Mouse (Mus musculus): Measurements from ENCODE around the gene Plpp6. TPM values are rescaled to one million over a fixed set of nuclear protein-coding genes. Genes with fewer than 3 reads are reported as not detected.

The Plpp6 gene
- polyA plus RNA-seq, 1 experiment = 29.7 TPM

DNA sequence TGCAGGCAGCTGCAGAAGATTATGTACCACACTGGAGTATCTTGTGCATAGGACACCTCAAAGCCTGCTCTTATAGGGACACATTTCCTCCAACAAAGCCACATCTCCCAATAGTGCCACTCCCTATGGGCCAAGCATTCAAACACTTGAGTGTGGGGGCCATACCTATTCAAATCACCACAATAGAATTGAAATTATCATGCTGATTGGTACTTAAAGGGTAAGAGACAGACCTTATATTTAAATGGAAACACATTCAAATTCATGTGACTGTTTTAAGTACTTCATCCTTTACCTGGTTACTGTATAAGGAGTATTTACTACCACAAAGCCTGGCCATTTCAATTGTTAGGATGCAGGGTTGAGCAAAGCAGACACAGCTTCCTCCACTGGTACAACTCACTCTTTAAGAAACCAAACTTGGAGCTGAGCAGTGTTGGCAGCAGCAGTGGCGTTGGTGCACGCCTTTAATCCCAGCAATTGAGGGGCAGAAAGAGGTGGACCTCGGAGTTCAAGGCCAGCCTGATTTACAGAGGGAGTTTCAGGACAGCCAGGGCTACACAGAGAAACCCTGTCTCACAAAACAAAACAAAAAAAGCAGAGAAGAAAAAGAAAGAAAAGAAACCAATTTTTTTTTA lies 44.4 kb downstream of the Plpp6 start:
- Histone ChIP-seq H3K4me3 (replicated peaks; ENCODE audit: insufficient read depth, low read depth, low read length) (no peak overlapping the region), H3K4me1 (ENCODE audit: control insufficient read depth, insufficient read depth, low read length) (0 out of 2 replicates have a peak, but pooled peaks cover 3% of the 10 kb centered on the region), H3K27me3 (ENCODE audit: control insufficient read depth, insufficient read depth, low read length) (no peaks in the 10 kb centered on the region), H3K27ac (ENCODE audit: insufficient read depth, low read length) (no peak overlapping the region)
- 82% methylated on average over 3 of the region's 3 CpGs for WGBS
- no peak for DNase-seq
- no peak for TF ChIP-seq POLR2A (IDR thresholded peaks at IDR 0.05; ENCODE audit: borderline replicate concordance, insufficient read depth, low read length)
- TF ChIP-seq CTCF (IDR thresholded peaks at IDR 0.05; ENCODE audit: borderline replicate concordance, insufficient read depth, low read depth, low read length) = no peak

DNA sequence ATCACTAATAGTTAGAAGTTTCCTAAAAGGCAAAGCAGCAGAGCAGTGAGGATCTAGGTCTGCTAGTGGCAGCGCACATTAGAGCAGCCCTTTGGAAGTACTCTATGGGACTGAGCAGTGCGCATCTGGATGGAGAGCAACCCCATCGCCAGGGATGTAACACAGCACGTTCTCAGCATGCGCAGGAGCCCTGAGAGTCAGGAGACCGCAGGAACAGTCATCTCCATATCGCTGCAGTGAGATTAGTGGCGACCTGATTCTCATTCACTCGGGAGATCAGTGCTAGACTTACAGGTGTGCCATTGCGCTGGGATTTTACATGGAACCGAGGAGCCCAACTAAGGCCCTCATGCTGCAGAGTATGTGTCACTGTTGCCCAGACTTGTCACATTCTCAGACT lies 45.3 kb downstream of the Plpp6 start:
- H3K4me3 ChIP-seq (replicated peaks; ENCODE audit: insufficient read depth, low read depth, low read length) = no peak overlapping the region
- 0 out of 2 replicates have a peak, but pooled peaks cover 3% of the 10 kb centered on the region for H3K4me1 ChIP-seq (ENCODE audit: control insufficient read depth, insufficient read depth, low read length)
- DNase-seq = no peak
- 89% methylated on average over 11 of the region's 11 CpGs for WGBS
- TF ChIP-seq POLR2A (IDR thresholded peaks at IDR 0.05; ENCODE audit: borderline replicate concordance, insufficient read depth, low read length) (no peak), CTCF (IDR thresholded peaks at IDR 0.05; ENCODE audit: borderline replicate concordance, insufficient read depth, low read depth, low read length) (no peak)
- no peak overlapping the region for H3K27ac ChIP-seq (ENCODE audit: insufficient read depth, low read length)
- H3K27me3 ChIP-seq (ENCODE audit: control insufficient read depth, insufficient read depth, low read length) = no peaks in the 10 kb centered on the region

DNA sequence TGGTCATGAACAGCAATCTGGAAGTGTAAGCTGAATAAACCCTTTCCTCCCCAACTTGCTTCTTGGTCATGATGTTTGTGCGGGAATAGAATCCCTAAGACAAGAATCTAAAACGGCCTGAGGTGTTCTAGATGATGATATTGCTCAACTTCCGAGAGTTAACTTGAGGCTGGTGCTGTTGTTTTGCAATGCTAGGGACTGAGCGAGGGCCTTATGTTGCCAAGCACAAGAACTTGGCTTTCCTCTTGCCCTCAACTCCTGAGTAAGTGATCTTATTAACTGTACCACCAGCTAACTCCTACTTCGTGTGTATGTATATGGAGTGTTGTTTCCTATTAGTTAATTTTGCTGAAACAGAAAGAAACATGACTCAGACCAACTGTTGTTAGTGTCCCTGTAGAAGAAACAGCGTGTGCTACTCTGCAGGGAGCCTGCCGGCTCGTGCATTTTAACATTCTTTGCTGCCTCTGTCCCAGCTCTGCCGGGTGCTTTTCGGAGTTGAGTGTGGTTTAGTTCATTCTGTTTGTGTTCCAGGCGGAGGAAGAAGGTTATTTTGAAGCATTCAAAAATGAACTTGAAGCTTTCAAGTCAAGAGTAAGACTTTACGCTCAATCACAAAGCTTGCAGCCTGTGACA lies 47.7 kb downstream of the Plpp6 start:
- Histone ChIP-seq H3K27me3 (ENCODE audit: control insufficient read depth, insufficient read depth, low read length) (no peaks in the 10 kb centered on the region), H3K27ac (ENCODE audit: insufficient read depth, low read length) (no peak overlapping the region), H3K4me3 (replicated peaks; ENCODE audit: insufficient read depth, low read depth, low read length) (no peak overlapping the region), H3K4me1 (ENCODE audit: control insufficient read depth, insufficient read depth, low read length) (no peaks in the 10 kb centered on the region)
- WGBS = 73% methylated on average over 12 of the region's 12 CpGs
- no peak for DNase-seq
- TF ChIP-seq POLR2A (IDR thresholded peaks at IDR 0.05; ENCODE audit: borderline replicate concordance, insufficient read depth, low read length) (no peak), CTCF (IDR thresholded peaks at IDR 0.05; ENCODE audit: borderline replicate concordance, insufficient read depth, low read depth, low read length) (no peak)

DNA sequence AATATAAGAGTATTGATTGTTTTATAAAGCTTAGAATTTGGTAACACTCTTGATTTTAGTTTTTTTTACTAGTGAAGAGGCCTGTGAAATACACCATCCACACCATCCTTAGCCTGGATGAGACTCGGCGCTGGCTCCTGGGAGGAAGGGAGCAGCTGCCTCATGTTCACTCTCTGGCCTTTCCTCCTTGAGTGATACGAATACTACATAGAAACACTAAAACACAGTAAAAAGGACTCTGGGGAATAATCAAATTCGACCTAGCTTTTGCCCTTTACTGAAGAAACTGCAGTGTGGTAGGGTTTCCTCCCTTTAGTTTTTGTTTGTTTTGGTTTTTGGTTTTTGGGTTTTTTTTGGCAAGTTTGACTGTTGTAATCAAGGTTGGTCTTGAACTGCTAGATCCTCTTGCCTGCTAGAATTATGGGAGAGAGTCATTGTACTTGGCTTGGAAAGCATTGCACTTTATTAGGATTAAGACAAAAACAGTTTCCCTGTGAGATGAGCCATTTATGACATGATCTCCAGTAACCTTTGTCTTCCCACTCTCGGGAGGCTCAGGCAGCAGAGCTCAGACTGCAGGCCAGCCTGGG lies 50.8 kb downstream of the Plpp6 start:
- WGBS = 78% methylated on average over 5 of the region's 5 CpGs
- Histone ChIP-seq H3K27me3 (ENCODE audit: control insufficient read depth, insufficient read depth, low read length) (no peaks in the 10 kb centered on the region), H3K4me1 (ENCODE audit: control insufficient read depth, insufficient read depth, low read length) (no peaks in the 10 kb centered on the region), H3K27ac (ENCODE audit: insufficient read depth, low read length) (no peak overlapping the region), H3K4me3 (replicated peaks; ENCODE audit: insufficient read depth, low read depth, low read length) (no peak overlapping the region)
- TF ChIP-seq POLR2A (IDR thresholded peaks at IDR 0.05; ENCODE audit: borderline replicate concordance, insufficient read depth, low read length) (no peak), CTCF (IDR thresholded peaks at IDR 0.05; ENCODE audit: borderline replicate concordance, insufficient read depth, low read depth, low read length) (no peak)
- no peak for DNase-seq

DNA sequence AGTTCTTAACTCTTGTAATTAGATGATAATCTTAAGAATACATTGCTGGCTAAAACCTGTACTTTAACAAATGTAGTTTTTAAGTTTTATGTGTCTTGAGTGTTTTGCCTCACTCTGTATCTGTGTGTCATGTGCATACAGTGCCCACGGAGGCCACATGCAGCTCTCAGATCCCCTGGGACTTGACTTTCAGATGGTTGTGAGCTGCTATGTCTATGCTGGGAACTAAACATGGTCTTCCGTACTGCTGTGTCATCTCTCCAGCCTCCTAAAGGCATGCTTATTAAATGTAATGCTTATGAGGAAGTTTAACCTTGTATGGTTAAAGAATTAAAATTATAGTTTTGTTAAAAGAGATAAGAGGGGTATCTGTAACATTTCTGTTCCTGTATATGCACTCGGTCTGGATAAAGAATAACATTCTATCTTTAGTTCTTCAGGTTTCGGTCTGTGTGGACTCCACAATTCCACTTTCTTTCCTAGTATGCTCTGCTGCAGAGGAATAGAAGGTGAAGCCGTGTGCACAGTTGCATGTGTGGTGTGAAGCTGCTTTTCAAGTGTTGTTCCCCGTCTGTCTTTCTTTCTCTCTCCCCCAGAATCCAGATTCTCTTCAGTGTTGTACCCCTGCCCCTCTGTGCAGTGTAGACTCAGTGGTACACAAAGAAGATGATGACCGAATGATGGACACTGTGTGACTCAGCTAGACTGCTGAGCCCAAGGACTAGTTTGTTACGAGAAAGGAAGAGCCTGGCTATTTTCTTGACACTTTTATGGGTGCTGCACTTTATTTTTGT lies 51.9 kb downstream of the Plpp6 start:
- no peak overlapping the region for H3K27ac ChIP-seq (ENCODE audit: insufficient read depth, low read length)
- no peaks in the 10 kb centered on the region for H3K27me3 ChIP-seq (ENCODE audit: control insufficient read depth, insufficient read depth, low read length)
- TF ChIP-seq POLR2A (IDR thresholded peaks at IDR 0.05; ENCODE audit: borderline replicate concordance, insufficient read depth, low read length) (no peak), CTCF (IDR thresholded peaks at IDR 0.05; ENCODE audit: borderline replicate concordance, insufficient read depth, low read depth, low read length) (no peak)
- no peak for DNase-seq
- WGBS = 80% methylated on average over 8 of the region's 8 CpGs
- H3K4me1 ChIP-seq (ENCODE audit: control insufficient read depth, insufficient read depth, low read length) = no peaks in the 10 kb centered on the region
- H3K4me3 ChIP-seq (replicated peaks; ENCODE audit: insufficient read depth, low read depth, low read length) = no peak overlapping the region

DNA sequence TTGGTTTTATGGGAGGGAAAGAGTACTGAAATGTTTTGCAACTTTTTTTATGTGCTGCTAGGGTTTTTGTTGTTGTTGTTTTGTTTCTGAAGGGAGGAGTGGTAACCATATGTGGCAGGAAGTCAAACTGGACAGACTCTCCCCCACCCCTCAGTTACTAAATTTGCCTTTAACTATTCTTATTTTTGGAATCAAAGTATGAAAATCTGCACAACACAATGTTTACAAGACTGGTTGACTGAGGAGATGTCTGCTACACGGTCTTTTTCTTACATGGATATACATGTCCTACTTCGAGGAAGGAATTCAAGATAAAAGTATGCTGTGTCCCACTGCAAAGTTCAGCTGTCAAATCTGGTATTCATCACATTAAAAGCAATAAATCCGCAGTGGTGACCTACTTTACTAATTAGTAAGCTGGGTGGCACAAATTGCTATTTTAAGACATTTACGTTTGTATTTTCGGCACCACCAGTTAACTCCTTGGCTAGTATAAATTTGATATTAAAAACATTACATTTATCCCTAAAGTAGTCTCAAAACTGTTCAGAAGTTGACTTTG lies 52.5 kb downstream of the Plpp6 start:
- Histone ChIP-seq H3K4me1 (ENCODE audit: control insufficient read depth, insufficient read depth, low read length) (no peaks in the 10 kb centered on the region), H3K27me3 (ENCODE audit: control insufficient read depth, insufficient read depth, low read length) (no peaks in the 10 kb centered on the region), H3K27ac (ENCODE audit: insufficient read depth, low read length) (no peak overlapping the region), H3K4me3 (replicated peaks; ENCODE audit: insufficient read depth, low read depth, low read length) (no peak overlapping the region)
- 70% methylated on average over 5 of the region's 5 CpGs for WGBS
- TF ChIP-seq CTCF (IDR thresholded peaks at IDR 0.05; ENCODE audit: borderline replicate concordance, insufficient read depth, low read depth, low read length) = no peak
- TF ChIP-seq POLR2A (IDR thresholded peaks at IDR 0.05; ENCODE audit: borderline replicate concordance, insufficient read depth, low read length) = no peak
- DNase-seq = no peak

Other genes with a start within 250 kb of the Plpp6 start
- gene Slc1a1, start 128.9 kb upstream of the Plpp6 start, polyA plus RNA-seq (2012; rRNA removed) = 32.7 and 34.7 TPM in 2 replicates
- gene 4430402I18Rik, start 3.8 kb downstream of the Plpp6 start, polyA plus RNA-seq (2012; rRNA removed) = 4.5 and 6.2 TPM in 2 replicates
- 86.2 and 91.8 TPM in 2 replicates for gene Cdc37l1, start 26.4 kb downstream of the Plpp6 start, polyA plus RNA-seq (2012; rRNA removed)
- 63.9 and 64.7 TPM in 2 replicates for gene Ak3, start 84.0 kb downstream of the Plpp6 start, polyA plus RNA-seq (2012; rRNA removed)
- 17.5 and 19.6 TPM in 2 replicates for gene Rcl1, start 137.4 kb downstream of the Plpp6 start, polyA plus RNA-seq (2012; rRNA removed)